Mouse (Mus musculus): ENCODE data around the gene Pptc7.
"Not testable (repeated sequence)": the region's sequence is repeated elsewhere in the genome, so short reads cannot be mapped to it uniquely, and the experiment has no call there.

Pptc7 gene

GRCm38 (mm10) chr5:122300071-122300518 lies 15.9 kb downstream of the Pptc7 start:
- DNase-seq (ENCODE audit: low spot score), result no peak

- no peak for DNase-seq (ENCODE audit: low spot score)
These were observed 18.9 kb downstream of the Pptc7 start for GRCm38 (mm10) chr5:122302810-122303745.

GRCm38 (mm10) chr5:122303937-122304336 lies 19.8 kb downstream of the Pptc7 start:
- no peak for DNase-seq (ENCODE audit: low spot score)

- DNase-seq (ENCODE audit: low spot score), result no peak
These were observed 20.4 kb downstream of the Pptc7 start for GRCm38 (mm10) chr5:122304541-122304940.

GRCm38 (mm10) chr5:122305472-122305871 lies 21.3 kb downstream of the Pptc7 start:
- no peak for DNase-seq (ENCODE audit: low spot score)

- no peak for DNase-seq (ENCODE audit: low spot score)
These were observed 22.4 kb downstream of the Pptc7 start for GRCm38 (mm10) chr5:122306536-122306935.

GRCm38 (mm10) chr5:122310699-122311098 lies 26.5 kb downstream of the Pptc7 start:
- no peak for DNase-seq (ENCODE audit: low spot score)

- DNase-seq (ENCODE audit: low spot score), result no peak
These were observed 27.5 kb downstream of the Pptc7 start for GRCm38 (mm10) chr5:122311692-122312091.

- no peak for DNase-seq (ENCODE audit: low spot score)
These were observed 28.2 kb downstream of the Pptc7 start for GRCm38 (mm10) chr5:122312346-122312745.

GRCm38 (mm10) chr5:122312942-122313684 lies 28.9 kb downstream of the Pptc7 start:
- DNase-seq (ENCODE audit: low spot score), result no peak

GRCm38 (mm10) chr5:122314966-122315667 lies 31.0 kb downstream of the Pptc7 start:
- peak; percentile 85 for DNase-seq (ENCODE audit: low spot score)

- no peak for DNase-seq (ENCODE audit: low spot score)
These were observed 33.3 kb downstream of the Pptc7 start for GRCm38 (mm10) chr5:122317329-122318045.

GRCm38 (mm10) chr5:122318100-122318499 lies 33.9 kb downstream of the Pptc7 start:
- no peak for DNase-seq (ENCODE audit: low spot score)

GRCm38 (mm10) chr5:122318976-122319375 lies 34.8 kb downstream of the Pptc7 start:
- DNase-seq (ENCODE audit: low spot score), result not testable (repeated sequence)

- DNase-seq (ENCODE audit: low spot score), result no peak
These were observed 35.5 kb downstream of the Pptc7 start for GRCm38 (mm10) chr5:122319474-122320204.

GRCm38 (mm10) chr5:122320205-122320781 lies 36.1 kb downstream of the Pptc7 start:
- DNase-seq (ENCODE audit: low spot score), result no peak

- DNase-seq (ENCODE audit: low spot score), result no peak
These were observed 39.4 kb downstream of the Pptc7 start for GRCm38 (mm10) chr5:122323523-122323922.

- no peak for DNase-seq (ENCODE audit: low spot score)
These were observed 40.7 kb downstream of the Pptc7 start for GRCm38 (mm10) chr5:122324608-122325431.

- no peak for DNase-seq (ENCODE audit: low spot score)
These were observed 41.3 kb downstream of the Pptc7 start for GRCm38 (mm10) chr5:122325477-122325876.

- DNase-seq (ENCODE audit: low spot score), result no peak
These were observed 43.1 kb downstream of the Pptc7 start for GRCm38 (mm10) chr5:122327283-122327682.

Measured in ovary, adult 18-20 months (tissue).